Mouse (Mus musculus): ENCODE measurements around the gene Ddx24.

Gene Ddx24

GRCm38 (mm10) chr12:103391098-103391497, 34.5 kb downstream of the Ddx24 start:
- intact Hi-C loops (cut with DNase I) = no loop called here

GRCm38 (mm10) chr12:103389982-103390381, 35.6 kb downstream of the Ddx24 start:
- intact Hi-C loops (cut with DNase I) = no loop called here

- intact Hi-C loops (cut with DNase I) = no loop called here
Measured at GRCm38 (mm10) chr12:103389348-103389727, 36.3 kb downstream of the Ddx24 start.

GRCm38 (mm10) chr12:103388505-103389347, 36.9 kb downstream of the Ddx24 start, which contains the start of gene Otub2:
Gene Otub2 (plus strand): TSS chr12:103388682.
- intact Hi-C loops (cut with DNase I) = no loop called here

GRCm38 (mm10) chr12:103380226-103380625, 45.4 kb downstream of the Ddx24 start:
- intact Hi-C loops (cut with DNase I) = no loop called here

GRCm38 (mm10) chr12:103376774-103377173, 48.9 kb downstream of the Ddx24 start:
- intact Hi-C loops (cut with DNase I) = no loop called here

GRCm38 (mm10) chr12:103376124-103376523, 49.5 kb downstream of the Ddx24 start:
- intact Hi-C loops (cut with DNase I) = no loop called here

- intact Hi-C loops (cut with DNase I) = loop anchor here (5.0 kb wide), 1 partner anchor 231 kb away; no protein-coding TSS in a partner anchor
Measured at GRCm38 (mm10) chr12:103373530-103374236, 51.9 kb downstream of the Ddx24 start.

GRCm38 (mm10) chr12:103371711-103372110, 53.9 kb downstream of the Ddx24 start:
- intact Hi-C loops (cut with DNase I) = loop anchor here (5.0 kb wide), 1 partner anchor 229 kb away; no protein-coding TSS in a partner anchor

GRCm38 (mm10) chr12:103370861-103371260, 54.8 kb downstream of the Ddx24 start:
- intact Hi-C loops (cut with DNase I) = loop anchor here (5.0 kb wide), 1 partner anchor 229 kb away; no protein-coding TSS in a partner anchor

GRCm38 (mm10) chr12:103368777-103369176, 56.9 kb downstream of the Ddx24 start:
- intact Hi-C loops (cut with DNase I) = no loop called here

GRCm38 (mm10) chr12:103368326-103368669, 57.3 kb downstream of the Ddx24 start:
- intact Hi-C loops (cut with DNase I) = no loop called here

GRCm38 (mm10) chr12:103367620-103368325, 57.9 kb downstream of the Ddx24 start:
- intact Hi-C loops (cut with DNase I) = no loop called here

GRCm38 (mm10) chr12:103367171-103367570, 58.5 kb downstream of the Ddx24 start:
- intact Hi-C loops (cut with DNase I) = no loop called here

GRCm38 (mm10) chr12:103362336-103362735, 63.3 kb downstream of the Ddx24 start:
- intact Hi-C loops (cut with DNase I) = no loop called here

- intact Hi-C loops (cut with DNase I) = no loop called here
Measured at GRCm38 (mm10) chr12:103361539-103362307, 63.9 kb downstream of the Ddx24 start.

- intact Hi-C loops (cut with DNase I) = no loop called here
Measured at GRCm38 (mm10) chr12:103360812-103361211, 64.8 kb downstream of the Ddx24 start.

- intact Hi-C loops (cut with DNase I) = no loop called here
Measured at GRCm38 (mm10) chr12:103358951-103359801, 66.5 kb downstream of the Ddx24 start.

GRCm38 (mm10) chr12:103358216-103358615, 67.4 kb downstream of the Ddx24 start:
- intact Hi-C loops (cut with DNase I) = no loop called here
